Mouse (Mus musculus) kidney, embryonic 14.5 days (tissue): ENCODE data around the gene Il1r1. TPM values are rescaled to one million over a fixed set of nuclear protein-coding genes. Genes with fewer than 3 reads are reported as not detected.

ENCODE experiments used
- ATAC-seq: fragments of 200-750 bp; cut with Nextera tagmentation; 2 replicates; pipeline ENCODE4 v1.8.0; 2017; ENCODE audit warnings: moderate number of reproducible peaks, mild to moderate bottlenecking, moderate TSS enrichment, moderate library complexity; ENCODE audit not compliant: low FRiP score, low TSS enrichment
- H3K27ac ChIP-seq: fragments of 300-500 bp; sonication (generic); 2 replicates; pipeline ENCODE4 v1.5.1; 2014; ENCODE audit warnings: low read depth, mild to moderate bottlenecking, low read length, moderate library complexity, mixed read lengths
- H3K27me3 ChIP-seq: fragments of 300-500 bp; sonication (generic); 2 replicates; pipeline ENCODE4 v1.6.1; 2014; ENCODE audit warnings: mild to moderate bottlenecking, low read length; ENCODE audit not compliant: control insufficient read depth, insufficient read depth
- H3K36me3 ChIP-seq: fragments of 300-500 bp; sonication (generic); 2 replicates; pipeline ENCODE4 v1.6.1; 2014; ENCODE audit warnings: low read length, mixed read lengths; ENCODE audit not compliant: control insufficient read depth, insufficient read depth
- H3K4me1 ChIP-seq: fragments of 300-500 bp; sonication (generic); 2 replicates; pipeline ENCODE4 v1.6.1; 2014; ENCODE audit warnings: low read length, mixed read lengths; ENCODE audit not compliant: control insufficient read depth, insufficient read depth
- H3K4me2 ChIP-seq: fragments of 300-500 bp; sonication (generic); replicated peaks from 2 replicates; pipeline ENCODE4 v1.6.1; 2014; ENCODE audit warnings: low read depth, mild to moderate bottlenecking, low read length
- H3K4me3 ChIP-seq: fragments of 300-500 bp; sonication (generic); 2 replicates; pipeline ENCODE4 v1.5.1; 2014; ENCODE audit warnings: mild to moderate bottlenecking, low read length
- H3K9ac ChIP-seq: fragments of 300-500 bp; sonication (generic); 2 replicates; pipeline ENCODE4 v1.6.1; 2014; ENCODE audit warnings: low read depth, mild to moderate bottlenecking, low read length, moderate library complexity
- H3K9me3 ChIP-seq: fragments of 300-500 bp; sonication (generic); 2 replicates; pipeline ENCODE4 v1.6.1; 2016; ENCODE audit warnings: low read length; ENCODE audit not compliant: control insufficient read depth
- WGBS: fragments of 180-500 bp; shearing (Covaris S2); extraction: QIAGEN DNeasy Blood & Tissue Kit; methylation state at CpG from one replicate; pipeline ENCODE4 v1.1.7; 2014; 5-methylcytosine and 5-hydroxymethylcytosine counted together
- polyA plus RNA-seq: library from polyadenylated mRNA; unstranded; fragments of >200 nt; fragmentation: Nextera tagmentation; extraction: Ambion mirVana; gene quantifications from 2 replicates; pipeline ENCODE4 v1.2.1, GENCODE M21; 2014

Gene Il1r1
- polyA plus RNA-seq, 1 experiment from 2014 or later = 4.2 TPM

DNA sequence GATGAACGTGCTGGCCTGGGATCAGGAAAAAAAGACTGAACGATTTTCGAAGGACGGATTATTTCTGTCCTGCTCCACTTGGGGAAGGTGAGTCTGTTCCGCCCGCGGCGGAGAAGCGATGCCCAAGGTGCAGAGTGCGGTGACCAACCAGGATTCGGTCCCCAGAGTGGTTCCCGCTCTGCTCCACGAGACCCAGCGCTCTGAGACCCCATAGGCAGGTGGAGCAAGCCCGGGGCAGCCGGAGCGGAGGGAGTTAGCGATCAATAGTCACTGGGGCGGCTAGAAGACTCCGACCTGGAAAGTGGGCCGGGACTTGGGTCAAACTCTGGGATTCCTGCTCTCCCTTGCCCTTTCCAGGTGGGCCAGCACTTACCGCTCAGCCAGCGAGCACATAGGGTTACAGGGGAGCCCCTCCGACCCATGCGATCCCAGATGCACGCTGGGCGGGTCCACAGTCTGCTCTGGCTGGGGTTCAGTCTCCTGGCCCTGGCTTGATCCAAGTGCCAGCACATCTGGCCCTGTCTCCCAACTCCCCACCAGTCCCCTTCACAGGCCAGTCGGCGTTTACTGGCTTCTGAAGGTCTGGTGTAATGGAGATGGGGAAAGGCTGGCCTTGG lies 100.9 kb downstream of the Il1r1 start:
- peak overlapping the region; percentile 52; the same call in 1 of the 2 replicates for H3K9ac ChIP-seq
- WGBS = 4% methylated on average over 29 of the region's 29 CpGs
- H3K4me2 ChIP-seq = peak overlapping the region; percentile 81
- no peaks in the 10 kb centered on the region for H3K36me3 ChIP-seq
- H3K4me3 ChIP-seq = peak overlapping the region; percentile 46
- no peak overlapping the region for H3K27ac ChIP-seq
- ATAC-seq = peak; percentile 44; the same call in 1 of the 2 replicates
- H3K4me1 ChIP-seq = 0 out of 2 replicates have a peak, but pooled peaks cover 8% of the 10 kb centered on the region
- no peaks in the 10 kb centered on the region for H3K9me3 ChIP-seq
- peaks cover 13% of the 10 kb centered on the region for H3K27me3 ChIP-seq

DNA sequence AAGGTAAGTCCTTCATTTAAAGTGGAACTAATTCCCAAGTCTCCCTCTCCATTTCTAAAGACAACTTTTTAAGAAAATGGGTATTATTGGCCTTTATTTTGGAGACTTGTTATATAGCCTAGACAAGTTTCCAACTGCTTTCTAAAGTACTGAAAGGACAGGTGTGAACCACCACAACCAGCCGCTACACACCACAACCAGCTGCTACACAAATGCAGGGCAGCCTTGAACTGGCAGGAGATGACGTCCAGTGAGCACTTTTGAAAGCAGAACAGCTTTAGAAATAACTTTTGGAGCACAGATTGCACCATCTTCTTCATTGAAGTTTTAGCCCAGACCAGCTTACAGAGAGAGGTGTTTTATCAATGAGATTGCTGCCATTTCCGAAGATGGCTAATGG lies 102.7 kb downstream of the Il1r1 start:
- no peak overlapping the region for H3K9ac ChIP-seq
- peaks cover 13% of the 10 kb centered on the region for H3K27me3 ChIP-seq
- 82% methylated on average over 3 of the region's 3 CpGs for whole genome bisulfite sequencing
- no peaks in the 10 kb centered on the region for H3K36me3 ChIP-seq
- no peak overlapping the region for H3K4me2 ChIP-seq
- H3K27ac ChIP-seq = no peak overlapping the region
- no peak overlapping the region for H3K4me3 ChIP-seq
- no peaks in the 10 kb centered on the region for H3K9me3 ChIP-seq
- ATAC-seq = no peak
- 0 out of 2 replicates have a peak, but pooled peaks cover 8% of the 10 kb centered on the region for H3K4me1 ChIP-seq

DNA sequence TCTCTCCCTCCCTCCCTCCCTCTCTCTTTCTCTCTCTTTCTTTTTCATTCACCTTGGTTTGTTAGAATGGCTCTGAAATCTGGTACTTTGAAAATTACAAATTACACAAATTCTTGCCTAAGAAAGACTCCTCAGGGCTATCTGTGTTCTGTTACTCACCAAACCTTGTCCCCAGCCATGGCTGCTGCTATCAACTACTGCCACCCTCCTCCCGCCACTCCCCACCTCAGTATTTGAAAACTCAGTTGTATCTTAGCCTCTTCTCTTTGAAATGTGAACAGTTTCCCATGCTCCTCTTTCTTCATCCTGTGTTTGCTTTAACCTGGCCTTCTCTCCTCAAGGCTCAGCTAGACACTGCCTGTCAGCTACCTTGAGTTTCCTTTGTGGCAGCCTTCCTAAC lies 104.6 kb downstream of the Il1r1 start:
- Histone ChIP-seq H3K4me2 (no peak overlapping the region), H3K9me3 (no peaks in the 10 kb centered on the region), H3K27ac (no peak overlapping the region), H3K4me1 (0 out of 2 replicates have a peak, but pooled peaks cover 8% of the 10 kb centered on the region), H3K36me3 (no peaks in the 10 kb centered on the region), H3K27me3 (peaks cover 13% of the 10 kb centered on the region), H3K9ac (no peak overlapping the region), H3K4me3 (no peak overlapping the region)
- no peak for ATAC-seq
- WGBS = 95% methylated on average over 1 of the region's 1 CpGs

GRCm38 (mm10) chr1:40330181-40330580 lies 105.3 kb downstream of the Il1r1 start:
- Histone ChIP-seq H3K4me1 (0 out of 2 replicates have a peak, but pooled peaks cover 8% of the 10 kb centered on the region), H3K4me2 (no peak overlapping the region), H3K4me3 (no peak overlapping the region), H3K27me3 (peaks cover 13% of the 10 kb centered on the region), H3K27ac (no peak overlapping the region), H3K9me3 (no peaks in the 10 kb centered on the region), H3K9ac (no peak overlapping the region), H3K36me3 (no peaks in the 10 kb centered on the region)
- 82% methylated on average over 8 of the region's 8 CpGs for WGBS
- ATAC-seq = no peak

- H3K36me3 ChIP-seq = no peaks in the 10 kb centered on the region
- H3K4me3 ChIP-seq = no peak overlapping the region
- H3K27ac ChIP-seq = no peak overlapping the region
- no peaks in the 10 kb centered on the region for H3K4me1 ChIP-seq
- no peak overlapping the region for H3K4me2 ChIP-seq
- no peaks in the 10 kb centered on the region for H3K27me3 ChIP-seq
- H3K9me3 ChIP-seq = no peaks in the 10 kb centered on the region
- no peak for ATAC-seq
- 96% methylated on average over 1 of the region's 1 CpGs for WGBS
- no peak overlapping the region for H3K9ac ChIP-seq
Measured at GRCm38 (mm10) chr1:40339346-40339745, 114.5 kb downstream of the Il1r1 start.

DNA sequence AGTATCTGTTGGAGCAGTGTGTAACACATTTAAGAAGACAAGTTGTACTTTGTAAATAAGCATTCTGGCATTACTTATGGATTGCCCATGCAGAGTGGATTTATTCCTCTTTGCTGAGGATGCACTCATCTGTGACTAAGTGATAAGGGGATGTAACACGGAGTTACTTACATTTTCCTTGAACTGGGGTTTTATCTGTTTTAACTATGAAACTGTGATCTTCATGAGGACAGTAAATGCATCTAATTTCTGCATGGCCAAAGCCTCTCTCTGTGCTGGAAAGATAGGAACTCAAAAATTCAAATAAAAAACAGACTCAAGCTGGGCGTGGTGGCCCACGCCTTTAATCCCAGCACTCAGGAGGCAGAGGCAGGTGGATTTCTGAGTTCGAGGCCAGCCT lies 115.2 kb downstream of the Il1r1 start:
- WGBS = 82% methylated on average over 4 of the region's 4 CpGs
- H3K27me3 ChIP-seq = no peaks in the 10 kb centered on the region
- no peaks in the 10 kb centered on the region for H3K9me3 ChIP-seq
- ATAC-seq = no peak
- H3K27ac ChIP-seq = no peak overlapping the region
- H3K4me3 ChIP-seq = no peak overlapping the region
- no peak overlapping the region for H3K9ac ChIP-seq
- H3K4me2 ChIP-seq = no peak overlapping the region
- no peaks in the 10 kb centered on the region for H3K36me3 ChIP-seq
- H3K4me1 ChIP-seq = no peaks in the 10 kb centered on the region

DNA sequence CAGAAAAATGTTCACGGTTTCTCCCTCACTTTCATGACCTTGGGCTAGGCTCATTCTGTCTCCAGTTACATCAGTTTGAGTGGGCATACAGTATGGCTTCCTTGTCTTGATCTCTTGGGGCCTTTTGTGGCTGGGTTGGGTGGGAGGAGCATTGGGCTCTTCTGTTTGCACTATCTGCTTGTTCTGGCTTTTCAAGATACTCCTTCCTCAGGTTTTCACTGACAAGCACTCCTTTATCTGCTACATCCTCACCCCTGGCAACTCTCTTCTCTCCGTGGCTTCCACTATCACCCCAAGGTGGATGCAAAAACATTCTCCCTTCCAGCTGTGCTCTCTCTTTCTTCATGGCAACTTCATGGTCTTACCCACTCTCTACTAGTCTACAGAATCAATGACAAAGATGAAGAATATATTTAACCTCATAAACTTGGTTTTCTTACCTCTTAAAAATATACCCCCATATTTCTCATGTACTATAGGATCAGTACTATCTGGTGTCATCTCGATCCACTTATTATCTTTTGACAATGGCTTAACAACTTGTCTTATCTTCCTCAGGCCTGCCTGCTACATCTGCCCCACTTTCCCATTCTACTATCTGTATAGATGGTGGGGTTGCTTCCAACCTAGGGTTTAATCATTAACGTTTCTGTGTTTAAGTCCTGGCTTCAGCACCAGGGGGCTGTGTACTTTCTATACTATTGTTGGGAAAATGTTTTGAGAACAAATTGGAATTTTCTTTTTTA lies 127.5 kb downstream of the Il1r1 start:
- no peaks in the 10 kb centered on the region for H3K9me3 ChIP-seq
- no peak for ATAC-seq
- 86% methylated on average over 4 of the region's 4 CpGs for WGBS

DNA sequence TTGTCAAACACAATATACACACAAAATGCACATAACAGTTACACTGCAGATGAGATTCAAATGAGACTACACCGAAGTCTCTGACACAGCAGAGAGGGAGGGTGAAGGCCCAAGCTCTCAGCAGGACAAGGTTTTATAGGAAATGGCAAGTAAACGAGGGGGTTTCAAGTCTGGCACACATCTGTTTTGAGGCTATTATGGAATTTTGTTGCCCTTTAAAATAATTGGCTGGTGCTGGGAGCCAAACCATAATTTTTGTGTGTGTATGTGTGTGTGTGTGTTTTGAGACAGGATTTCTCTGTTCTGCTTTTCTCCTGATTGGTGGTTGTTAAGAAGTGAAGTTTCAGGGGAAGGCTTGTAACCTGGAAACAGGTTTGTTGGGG lies 128.0 kb downstream of the Il1r1 start:
- Histone ChIP-seq H3K9me3 (no peaks in the 10 kb centered on the region), H3K27me3 (no peaks in the 10 kb centered on the region), H3K9ac (no peak overlapping the region), H3K27ac (no peak overlapping the region), H3K4me1 (no peaks in the 10 kb centered on the region), H3K4me2 (no peak overlapping the region), H3K4me3 (no peak overlapping the region), H3K36me3 (no peaks in the 10 kb centered on the region)
- WGBS = 80% methylated on average over 2 of the region's 2 CpGs
- ATAC-seq = no peak

More for the DNA sequence above, 127.5 kb downstream of the Il1r1 start:
- H3K36me3 ChIP-seq = no peaks in the 10 kb centered on the region
- H3K27ac ChIP-seq = no peak overlapping the region
- H3K27me3 ChIP-seq = no peaks in the 10 kb centered on the region
- no peak overlapping the region for H3K4me3 ChIP-seq
- no peak overlapping the region for H3K4me2 ChIP-seq
- no peak overlapping the region for H3K9ac ChIP-seq
- H3K4me1 ChIP-seq = no peaks in the 10 kb centered on the region

- Histone ChIP-seq H3K4me1 (no peaks in the 10 kb centered on the region), H3K9ac (no peak overlapping the region), H3K27me3 (no peaks in the 10 kb centered on the region), H3K4me2 (no peak overlapping the region), H3K27ac (no peak overlapping the region), H3K4me3 (no peak overlapping the region), H3K9me3 (no peaks in the 10 kb centered on the region), H3K36me3 (no peaks in the 10 kb centered on the region)
- no peak for ATAC-seq
- WGBS = 88% methylated on average over 3 of the region's 3 CpGs
Measured at GRCm38 (mm10) chr1:40354665-40355064, 129.8 kb downstream of the Il1r1 start.
